Comparison of ENCODE assay signal across 16 mouse cellular contexts in the genomic region with DNA sequence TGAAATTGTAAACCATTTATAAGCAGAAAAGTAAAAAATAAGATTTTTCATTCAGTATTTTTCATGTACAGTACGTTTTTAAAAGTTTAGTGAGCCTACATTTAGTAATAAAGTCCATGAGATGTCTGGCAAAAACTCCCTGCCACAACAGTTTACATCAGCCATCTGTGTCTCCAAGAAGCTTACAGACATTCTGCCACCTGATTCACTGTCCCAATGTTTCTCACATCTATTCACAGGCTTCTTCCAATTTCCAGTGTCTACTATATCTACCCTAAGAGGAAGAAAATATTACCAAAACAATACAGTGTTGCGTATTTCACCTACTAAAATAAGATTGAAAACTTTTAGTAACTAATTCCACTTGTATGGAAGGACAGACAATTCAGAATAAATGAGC.
"Had no signal": no experiment of that assay in that cellular context is flagged by ENCODE, and none has a peak within 500 bp of the region (broad histone marks: within the 10 kb centered on the region; RNA-seq: fewer than 3 reads in every experiment).

No protein-coding gene starts in this region.

- DNase-seq: left cerebral cortex, postnatal 4 days; liver; liver, embryonic 13.5 days; liver, postnatal 0 days; lung, adult 18-20 months; lung, adult 2 months; lung, embryonic 14.5 days; lung, postnatal 14 days; lung, postnatal 36 days; lung, postnatal 4 days; midbrain, embryonic 14.5 days had no signal

- ATAC-seq: liver, embryonic 12.5 days; liver, postnatal 0 days; lung, postnatal 0 days; midbrain, embryonic 13.5 days; midbrain, embryonic 15.5 days; midbrain, embryonic 16.5 days had no signal
